8 mouse cellular contexts compared by ENCODE assay signal in genomic region chr7:18891872-18892599, GRCm38 (mm10). TPM values are rescaled to one million over a fixed set of nuclear protein-coding genes. Genes with fewer than 3 reads are reported as not detected.
DNase-seq lines count a peak whose midpoint lies in the region; ATAC-seq lines count a peak whose summit lies in the region.

No protein-coding gene starts in this region.

- no peaks in the 10 kb centered on the region for H3K27me3 ChIP-seq in hindbrain, embryonic 15.5 days

- H3K36me3 ChIP-seq in hindbrain, embryonic 15.5 days = no peaks in the 10 kb centered on the region

- H3K9me3 ChIP-seq in hindbrain, embryonic 15.5 days = no peaks in the 10 kb centered on the region

- peak overlapping the region; percentile 74 for H3K27ac ChIP-seq in hindbrain, embryonic 15.5 days (replicated peaks)

- peak; percentile 70 for ATAC-seq in hindbrain, embryonic 15.5 days (ENCODE audit: low FRiP score, low read depth)

- 22% methylated on average over 33 of the region's 33 CpGs for WGBS in hindbrain, embryonic 15.5 days

- peaks cover 32% of the 10 kb centered on the region for H3K4me1 ChIP-seq in hindbrain, embryonic 15.5 days (replicated peaks)

- H3K4me3 ChIP-seq in hindbrain, embryonic 15.5 days = peak overlapping the region; percentile 55

- H3K9ac ChIP-seq in hindbrain, embryonic 15.5 days = peak overlapping the region; percentile 65

- peak; percentile 77 for DNase-seq in T-cell, adult 2 months (ENCODE audit: low spot score)
- DNase-seq in cerebellum, postnatal 36 days = peak; percentile 89 to 91
- DNase-seq in frontal cortex, postnatal 36 days (ENCODE audit: low spot score in 2 of 2) = peak; percentile 92
- DNase-seq in left cerebral cortex, adult 18-20 months (ENCODE audit: low spot score in 2 of 2) = peak; percentile 93 to 95
- peak; percentile 86 to 90 for DNase-seq in lung, postnatal 4 days
- DNase-seq in right cerebral cortex, adult 18-20 months = peak; percentile 94
- DNase-seq in urinary bladder, adult 2 months (ENCODE audit: low spot score) = peak; percentile 70

- peak overlapping the region; percentile 75 for H3K4me2 ChIP-seq in hindbrain, embryonic 15.5 days

RNA-seq across cellular contexts. Expression of gene Ccdc61, which starts 18.2 kb away (rescaled TPM):
- 29.7 and 30.6 TPM in 2 replicates for polyA plus RNA-seq in hindbrain, embryonic 15.5 days (2015; fragmentation: Nextera tagmentation; extraction: Ambion mirVana)
- 10 to 100 TPM; 10.5 to 12.6 TPM for total RNA-seq in left cerebral cortex, adult 18-20 months (2021)
- polyA plus RNA-seq in urinary bladder, adult 2 months (2012; rRNA removed) = 26.9 and 31.4 TPM in 2 replicates

RNA-seq across cellular contexts. Expression of gene Pglyrp1, which starts 20.9 kb away (rescaled TPM):
- polyA plus RNA-seq in hindbrain, embryonic 15.5 days (2015; fragmentation: Nextera tagmentation; extraction: Ambion mirVana) = 22.9 and 25.9 TPM in 2 replicates
- 10 to 100 TPM in 1 of 2 experiments, 1 to 10 TPM in 1; 9.5 to 19.9 TPM for total RNA-seq in left cerebral cortex, adult 18-20 months (2021)
- polyA plus RNA-seq in urinary bladder, adult 2 months (2012; rRNA removed) = 3.3 and 3.5 TPM in 2 replicates

RNA-seq across cellular contexts. Expression of gene Nova2, which starts 33.7 kb away (rescaled TPM):
- polyA plus RNA-seq in hindbrain, embryonic 15.5 days (2015; fragmentation: Nextera tagmentation; extraction: Ambion mirVana) = 12.5 and 13.0 TPM in 2 replicates
- total RNA-seq in left cerebral cortex, adult 18-20 months (2021) = 10 to 100 TPM; 69.9 to 70.1 TPM
- 0.48 and 1.0 TPM in 2 replicates for polyA plus RNA-seq in urinary bladder, adult 2 months (2012; rRNA removed)

RNA-seq across cellular contexts. Expression of gene Mill2, which starts 52.3 kb away (rescaled TPM):
- 0.44 and 1.3 TPM in 2 replicates for polyA plus RNA-seq in hindbrain, embryonic 15.5 days (2015; fragmentation: Nextera tagmentation; extraction: Ambion mirVana)
- total RNA-seq in left cerebral cortex, adult 18-20 months (2021) = 1 to 10 TPM; 2.3 to 3.0 TPM
- 27.2 and 31.4 TPM in 2 replicates for polyA plus RNA-seq in urinary bladder, adult 2 months (2012; rRNA removed)

Comparison
In these comparisons a context has a peak if more than half of its experiments do, and no peak if none do; other contexts are left out.
1. Peak in every context shown above with its lines: DNase-seq, ATAC-seq, H3K4me3 ChIP-seq and H3K27ac ChIP-seq.